Mouse (Mus musculus) cerebellum, postnatal 25 days (tissue): ENCODE measurements around the gene Neurl1b.

Experiments used
- DNase-seq, 2 experiments: peaks; one replicate each; pipeline ENCODE4 v3.0.0; 2021; ENCODE audit warnings: mixed read lengths in 2 of 2

Gene Neurl1b

DNA sequence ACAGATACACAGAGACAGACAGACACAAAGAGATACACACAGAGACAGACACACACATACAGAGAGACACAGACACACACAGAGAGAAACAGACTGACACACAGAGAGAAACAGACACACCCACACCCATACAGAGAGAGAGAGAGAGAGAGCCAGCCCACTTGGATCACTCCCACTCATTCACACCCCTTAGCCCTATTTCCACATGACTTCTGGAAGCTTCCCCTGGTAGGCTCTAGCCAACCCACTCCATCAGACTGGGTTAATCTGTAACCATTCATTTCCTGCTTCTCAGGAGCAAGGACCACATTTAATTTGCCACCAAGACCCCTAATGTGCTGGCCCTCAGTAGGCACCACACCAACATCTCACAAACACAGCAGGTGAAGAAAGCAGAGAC, 42.9 kb downstream of the Neurl1b start:
- DNase-seq = no peak

DNA sequence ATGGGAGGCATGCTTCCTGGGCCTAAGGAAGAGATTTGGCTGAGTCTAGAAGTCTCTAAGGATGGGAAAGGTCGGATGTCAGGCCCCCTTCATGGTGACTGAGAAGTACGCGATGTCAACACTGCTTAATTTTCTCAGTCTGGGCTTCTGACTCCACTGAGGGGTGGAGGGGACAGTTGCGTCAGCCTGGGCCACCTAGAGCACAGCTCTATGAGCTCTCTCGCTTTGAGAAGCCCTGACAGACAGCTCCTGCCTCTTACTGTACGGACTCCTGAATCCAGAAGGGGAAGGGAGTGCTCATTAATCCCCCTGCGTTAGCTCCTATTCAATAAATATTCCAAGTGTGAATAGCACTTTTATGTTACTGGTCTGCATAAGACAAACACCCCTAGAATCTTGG, 43.4 kb downstream of the Neurl1b start:
- no peak for DNase-seq

- DNase-seq = peak; percentile 89 to 94
Observed at GRCm38 (mm10) chr17:26462634-26463170, 48.1 kb downstream of the Neurl1b start.

GRCm38 (mm10) chr17:26463432-26463831, 48.8 kb downstream of the Neurl1b start:
- DNase-seq = peak in 1 of 2 experiments; percentile 14

- no peak for DNase-seq
Observed at GRCm38 (mm10) chr17:26463984-26464383, 49.4 kb downstream of the Neurl1b start.

DNA sequence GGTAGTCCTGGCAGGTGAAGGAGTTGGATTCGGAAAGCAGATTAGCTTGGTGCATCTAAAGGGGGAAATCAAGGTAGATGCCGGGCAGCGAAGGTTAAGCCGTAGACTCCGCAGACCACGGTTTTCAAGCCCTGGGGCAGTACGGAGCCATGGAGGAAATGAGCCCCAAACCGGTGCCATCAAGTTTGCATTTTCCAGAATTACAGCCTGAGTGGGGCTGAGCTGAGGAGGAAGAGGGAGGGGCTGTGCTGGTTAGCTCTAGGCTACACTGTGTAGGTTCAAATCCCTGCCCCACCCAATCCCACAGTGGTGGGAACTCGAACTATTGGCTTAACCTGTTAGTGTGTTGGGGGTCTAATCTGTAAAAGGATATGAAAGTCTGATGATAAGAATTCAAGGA, 49.9 kb downstream of the Neurl1b start:
- DNase-seq = no peak

GRCm38 (mm10) chr17:26464972-26465371, 50.3 kb downstream of the Neurl1b start:
- no peak for DNase-seq

DNA sequence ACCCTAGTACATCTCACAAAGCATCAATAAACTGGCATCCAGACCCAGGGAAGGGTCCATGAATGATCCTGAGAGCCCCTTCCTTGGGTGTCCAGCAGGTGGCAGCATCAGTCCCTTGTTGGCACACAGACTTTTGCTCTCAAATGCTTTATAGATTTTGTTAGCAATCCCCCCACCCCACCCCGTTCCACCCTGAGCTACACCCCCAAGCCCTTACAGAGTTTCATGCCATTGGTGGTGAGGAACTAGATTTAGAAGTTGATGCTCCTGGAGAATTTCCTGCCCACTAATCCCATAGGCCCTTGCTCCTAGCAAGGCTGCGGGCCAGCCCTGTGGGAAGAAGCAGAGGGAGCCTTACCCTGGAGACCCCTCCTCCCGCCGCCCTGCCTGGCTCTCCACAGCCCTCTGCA, 52.1 kb downstream of the Neurl1b start:
- DNase-seq = peak; percentile 84 to 91

GRCm38 (mm10) chr17:26467619-26468018, 53.0 kb downstream of the Neurl1b start:
- DNase-seq = no peak

DNA sequence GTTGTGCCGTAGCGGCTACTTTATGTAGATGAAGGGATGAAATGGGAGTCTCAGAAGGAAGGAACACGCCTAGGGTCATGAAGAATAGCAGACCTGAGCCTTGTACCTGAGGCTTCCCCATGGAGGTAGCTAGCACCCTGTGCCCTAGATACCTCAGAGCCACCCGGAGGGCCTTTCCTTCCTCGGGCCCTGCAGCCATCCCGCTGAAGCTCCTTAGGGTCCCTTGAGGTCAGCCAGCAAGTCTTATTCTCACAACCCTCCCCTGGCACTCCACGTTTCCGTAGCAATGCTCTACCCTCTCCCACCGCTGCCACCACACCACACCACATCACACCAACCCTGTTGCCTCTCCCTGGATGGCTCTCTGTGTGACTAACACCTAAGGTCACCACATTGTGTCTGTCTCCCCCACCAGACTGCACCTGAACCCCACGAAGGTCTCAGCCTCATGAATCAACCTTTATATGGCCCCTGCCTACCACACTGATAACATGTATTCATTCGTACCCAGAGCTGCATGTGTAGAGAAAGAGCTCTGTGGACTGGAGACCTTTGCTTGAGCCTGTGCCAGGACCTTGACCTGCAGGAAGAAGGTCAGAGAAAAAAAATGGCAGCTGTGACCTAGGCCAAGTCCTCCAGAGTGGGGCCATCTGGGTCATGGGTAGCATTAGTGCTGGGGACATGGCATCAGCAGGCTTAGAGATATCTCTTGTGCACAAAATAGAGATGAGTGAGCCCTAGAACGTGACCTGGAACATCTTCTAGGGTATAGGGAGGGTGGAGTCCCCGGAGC, 53.7 kb downstream of the Neurl1b start:
- DNase-seq = no peak

DNA sequence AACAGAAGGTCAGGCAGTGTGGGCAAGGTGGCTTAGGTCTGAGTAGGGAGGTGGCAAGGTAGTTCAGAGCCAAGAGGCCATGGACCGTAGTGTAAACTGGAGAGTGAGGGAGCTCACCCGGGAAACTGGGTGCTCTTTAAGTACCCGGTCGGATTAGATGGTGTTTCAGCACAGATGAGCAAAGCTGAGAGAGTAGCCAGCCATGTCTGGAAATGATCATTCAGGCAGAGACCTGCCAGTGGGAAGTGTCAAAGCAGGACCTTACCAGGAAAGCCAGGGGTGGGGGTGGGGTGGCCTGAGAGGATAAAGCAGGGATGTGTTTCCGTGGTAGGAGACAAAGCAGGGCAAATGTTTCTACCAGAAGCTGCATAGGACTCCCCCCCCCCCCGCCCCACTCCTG, 62.2 kb downstream of the Neurl1b start:
- no peak for DNase-seq

DNA sequence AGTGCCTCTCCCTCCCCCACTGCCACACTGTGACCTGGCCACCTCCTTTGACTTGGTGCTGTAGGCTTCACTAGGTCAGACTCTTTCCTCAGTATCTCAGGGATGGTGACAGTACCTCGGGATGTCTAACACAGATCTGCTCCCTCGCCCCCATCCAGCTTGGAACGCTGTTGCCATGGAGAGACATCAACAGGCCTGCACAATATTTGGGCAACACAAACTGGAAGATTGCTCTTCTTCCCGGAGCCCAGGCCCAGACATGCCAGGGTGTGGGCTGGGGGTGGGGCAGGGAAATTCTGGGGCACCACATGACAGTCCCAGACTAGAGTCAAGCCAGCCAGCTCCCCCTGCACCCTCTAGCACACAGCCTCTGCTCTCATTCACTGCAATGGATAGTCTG, 64.0 kb downstream of the Neurl1b start:
- DNase-seq = no peak

DNA sequence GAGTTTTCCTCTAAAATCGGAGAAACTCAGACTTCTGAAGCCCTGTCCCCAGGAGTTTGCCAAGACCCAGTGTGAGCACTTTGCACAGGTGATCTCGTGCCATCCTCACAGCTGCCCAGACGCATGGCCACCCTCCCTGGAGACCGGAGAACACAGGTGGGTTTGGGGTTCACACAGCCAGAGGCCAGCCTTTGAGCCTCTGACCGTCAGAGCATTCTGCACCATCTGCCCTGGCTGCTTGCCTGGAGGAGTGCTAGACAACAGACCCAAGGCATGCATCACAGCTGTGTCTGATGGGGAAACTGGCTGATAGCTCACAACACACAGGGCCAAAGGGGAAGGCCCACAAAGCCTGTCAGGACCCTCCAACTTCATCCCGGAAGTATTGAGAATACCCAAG, 65.0 kb downstream of the Neurl1b start:
- DNase-seq = peak in 1 of 2 experiments; percentile 46

DNA sequence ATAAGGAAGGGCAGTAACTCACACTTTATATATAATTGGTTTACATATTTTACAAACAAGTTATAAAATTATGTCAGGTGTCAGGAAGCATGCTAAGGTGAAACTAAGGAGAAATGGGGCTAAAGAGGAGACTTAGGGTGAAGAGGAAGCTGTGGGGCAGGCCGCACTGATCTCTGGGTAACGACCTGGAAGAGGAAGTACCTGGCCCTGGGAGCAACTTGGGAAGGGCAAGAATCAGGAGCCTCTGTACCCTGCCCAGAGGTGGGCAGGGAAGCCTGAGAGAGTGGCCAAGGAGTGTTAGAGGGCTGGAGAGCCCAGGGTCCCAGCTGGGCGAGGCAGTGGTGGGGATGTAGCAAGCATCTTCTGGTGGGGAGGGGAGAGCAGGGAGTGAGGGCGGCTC, 66.3 kb downstream of the Neurl1b start:
- DNase-seq = no peak

DNA sequence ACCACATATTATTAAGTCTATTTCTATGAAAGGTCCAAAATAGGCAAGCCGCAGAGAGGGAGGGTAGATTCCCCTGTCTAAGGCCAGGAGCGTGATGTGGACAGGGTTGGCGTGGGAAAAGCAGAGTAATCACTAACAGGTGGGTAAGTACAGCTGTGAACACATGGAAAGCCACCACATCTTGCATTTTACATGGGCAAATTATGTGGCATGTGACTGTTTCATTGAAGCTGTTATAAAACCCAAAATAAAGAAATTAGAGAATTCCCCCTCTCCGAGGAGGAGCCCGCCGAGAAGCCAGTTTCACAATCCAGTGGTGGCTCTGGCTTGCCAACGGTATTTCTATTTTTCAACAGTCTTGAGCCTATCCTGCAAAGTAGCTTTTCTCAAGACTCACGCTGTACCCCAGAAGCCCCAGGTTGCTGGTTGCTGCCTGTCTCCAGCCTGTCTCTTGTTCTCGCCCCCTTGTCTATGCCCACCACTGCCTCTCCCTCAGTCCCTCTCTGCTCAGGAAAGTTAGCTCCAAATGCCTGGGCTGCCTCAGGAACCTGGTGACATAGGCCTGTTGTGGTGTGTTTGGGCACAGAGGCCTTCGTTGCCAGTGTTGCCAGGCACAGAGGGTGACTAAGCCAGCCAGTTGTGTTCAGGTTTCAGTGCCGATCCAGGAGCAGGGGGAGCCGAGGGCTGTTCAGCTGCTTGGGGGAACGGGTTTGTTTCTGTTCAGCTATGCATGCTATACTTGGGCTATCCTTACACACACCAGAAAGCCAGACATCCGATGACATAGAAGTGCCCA, 70.2 kb downstream of the Neurl1b start:
- DNase-seq = no peak

DNA sequence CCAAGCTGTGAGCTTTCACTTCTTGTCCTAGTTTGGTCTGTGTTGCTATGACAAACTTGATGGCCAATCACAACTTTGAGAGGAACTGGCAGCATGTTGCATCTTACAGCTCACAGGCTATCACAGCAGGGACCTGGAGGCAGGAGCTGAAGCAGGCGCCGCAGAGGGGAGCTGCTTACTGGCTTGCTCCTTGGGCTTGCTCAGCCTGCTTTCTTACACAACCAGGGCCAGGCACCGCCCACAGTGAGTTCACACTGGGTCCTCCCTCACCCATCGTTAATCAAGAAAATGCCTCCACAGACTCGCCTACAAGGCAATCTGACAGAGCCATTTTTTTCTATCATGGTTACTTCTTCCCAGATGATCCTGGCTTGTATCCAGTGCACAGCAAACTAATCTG, 72.6 kb downstream of the Neurl1b start:
- no peak for DNase-seq

GRCm38 (mm10) chr17:26487917-26488316, 73.3 kb downstream of the Neurl1b start:
- no peak for DNase-seq

- DNase-seq = no peak
Observed at GRCm38 (mm10) chr17:26488711-26489403, 74.2 kb downstream of the Neurl1b start.

- no peak for DNase-seq
Observed at GRCm38 (mm10) chr17:26490072-26490471, 75.4 kb downstream of the Neurl1b start.

DNA sequence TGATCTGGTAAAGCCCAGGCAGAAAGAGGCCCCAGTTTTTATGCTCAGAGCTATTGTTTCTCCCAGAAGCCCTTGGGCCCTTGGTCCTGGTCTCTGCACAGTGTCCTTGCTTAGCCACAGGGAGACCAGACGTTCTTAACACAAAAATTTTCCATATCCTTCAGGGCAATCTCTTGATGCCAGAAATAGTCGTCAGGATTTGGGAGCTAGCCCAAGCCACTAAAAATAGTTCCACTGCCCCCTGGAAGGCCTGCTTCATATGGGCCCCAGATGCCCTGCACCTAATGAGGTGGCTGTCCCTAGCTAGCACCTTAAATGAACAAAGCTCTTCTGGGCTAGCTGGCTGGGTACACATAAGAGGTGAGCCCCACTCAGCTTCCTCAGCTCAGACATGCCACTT, 76.3 kb downstream of the Neurl1b start:
- peak in 1 of 2 experiments; percentile 52 for DNase-seq

- DNase-seq = no peak
Observed at GRCm38 (mm10) chr17:26492246-26492645, 77.6 kb downstream of the Neurl1b start.

- no peak for DNase-seq
Observed at GRCm38 (mm10) chr17:26494642-26495468, 80.2 kb downstream of the Neurl1b start.
